Mouse (Mus musculus) testis, adult 2 months (tissue): ENCODE results near the gene Uevld.
"Not testable (repeated sequence)": the region's sequence is repeated elsewhere in the genome, so short reads cannot be mapped to it uniquely, and the experiment has no call there.

Experiments used
- CTCF ChIP-seq: fragments of 200-500 bp; IDR thresholded peaks from 2 replicates; pipeline ENCODE4 v1.5.1; 2012; ENCODE audit warnings: low read depth, mild to moderate bottlenecking, inconsistent platforms, low read length, moderate library complexity; ENCODE audit not compliant: control insufficient read depth, insufficient read depth, insufficient replicate concordance
- POLR2A ChIP-seq: fragments of 200-500 bp; IDR thresholded peaks from 2 replicates; pipeline ENCODE4 v1.6.1; 2012; ENCODE audit warnings: low read depth, mild to moderate bottlenecking, inconsistent platforms, low read length, moderate library complexity; ENCODE audit not compliant: control insufficient read depth

DNA sequence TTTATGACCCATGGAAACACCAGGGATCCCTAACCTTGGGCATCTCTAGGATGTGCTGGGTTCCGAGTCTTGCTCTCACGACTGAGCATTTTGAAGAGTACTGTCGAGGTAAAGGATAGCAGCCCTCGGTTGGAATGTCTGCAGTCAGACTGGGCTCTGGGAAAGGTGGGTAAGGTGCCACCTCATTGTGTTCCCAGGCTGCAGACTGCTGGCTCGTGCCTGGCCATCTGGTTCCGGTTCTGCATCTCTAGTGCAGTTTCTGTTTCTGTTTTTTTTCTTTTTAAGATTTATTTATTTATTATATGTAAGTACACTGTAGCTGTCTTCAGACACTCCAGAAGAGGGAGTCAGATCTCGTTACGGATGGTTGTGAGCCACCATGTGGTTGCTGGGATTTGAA lies 76.4 kb downstream of the Uevld start:
- TF ChIP-seq CTCF, POLR2A: not testable (repeated sequence)
